Mouse (Mus musculus): ENCODE results near the gene Kcng1.

- TF ChIP-seq CTCF (IDR thresholded peaks at IDR 0.05; ENCODE audit: insufficient read depth, low read length): no peak
- no peak for TF ChIP-seq POLR2A (IDR thresholded peaks at IDR 0.05; ENCODE audit: borderline replicate concordance, extremely low read depth, low read depth, low read length)
Observed at GRCm38 (mm10) chr2:168260124-168260523, 21.4 kb downstream of the Kcng1 start.

Measured in lung, adult 2 months (tissue).